Mouse (Mus musculus) hindbrain, embryonic 15.5 days (tissue): ENCODE results near the gene Oxct1. TPM values are rescaled to one million over a fixed set of nuclear protein-coding genes. Genes with fewer than 3 reads are reported as not detected.

ENCODE experiments used
- ATAC-seq: fragments of 200-750 bp; cut with Nextera tagmentation; 2 replicates; pipeline ENCODE4 v1.8.0; 2017; ENCODE audit warnings: low read depth, moderate number of reproducible peaks, moderate TSS enrichment; ENCODE audit not compliant: low FRiP score
- H3K27ac ChIP-seq: fragments of 300-500 bp; sonication (generic); replicated peaks from 2 replicates; pipeline ENCODE4 v1.5.1; 2015; ENCODE audit warnings: mild to moderate bottlenecking, inconsistent platforms
- H3K27me3 ChIP-seq: fragments of 300-500 bp; sonication (generic); 2 replicates; pipeline ENCODE4 v1.6.1; 2015; ENCODE audit warnings: control low read depth, inconsistent platforms
- H3K36me3 ChIP-seq: fragments of 300-500 bp; sonication (generic); 2 replicates; pipeline ENCODE4 v1.6.1; 2015; ENCODE audit warnings: control low read depth, inconsistent platforms
- H3K4me1 ChIP-seq: fragments of 300-500 bp; sonication (generic); replicated peaks from 2 replicates; pipeline ENCODE4 v1.6.1; 2015; ENCODE audit warnings: control low read depth, inconsistent platforms
- H3K4me2 ChIP-seq: fragments of 300-500 bp; sonication (generic); 2 replicates; pipeline ENCODE4 v1.6.1; 2015; ENCODE audit warnings: moderate library complexity, mild to moderate bottlenecking, inconsistent platforms
- H3K4me3 ChIP-seq: fragments of 300-500 bp; sonication (generic); 2 replicates; pipeline ENCODE4 v1.5.1; 2015; ENCODE audit warnings: mild to moderate bottlenecking, inconsistent platforms
- H3K9ac ChIP-seq: fragments of 300-500 bp; sonication (generic); 2 replicates; pipeline ENCODE4 v1.6.1; 2015; ENCODE audit warnings: inconsistent platforms
- H3K9me3 ChIP-seq: fragments of 300-500 bp; sonication (generic); 2 replicates; pipeline ENCODE4 v1.6.1; 2016; ENCODE audit warnings: control low read depth, inconsistent platforms
- WGBS: fragments of 180-500 bp; shearing (Covaris S2); methylation state at CpG from one replicate; pipeline ENCODE4 v1.1.7; 2015; 5-methylcytosine and 5-hydroxymethylcytosine counted together
- polyA plus RNA-seq: library from polyadenylated mRNA; unstranded; fragments of >200 nt; fragmentation: Nextera tagmentation; extraction: Ambion mirVana; gene quantifications from 2 replicates; pipeline ENCODE4 v1.2.1, GENCODE M21; 2015

The Oxct1 gene
- polyA plus RNA-seq, 1 experiment from 2014 or later: 360 TPM

GRCm38 (mm10) chr15:4087914-4088313 lies 61.7 kb downstream of the Oxct1 start:
- no peak overlapping the region for H3K27ac ChIP-seq
- WGBS: 26% methylated on average over 7 of the region's 7 CpGs
- no peak overlapping the region for H3K9ac ChIP-seq
- H3K4me2 ChIP-seq: no peak overlapping the region
- no peaks in the 10 kb centered on the region for H3K27me3 ChIP-seq
- no peaks in the 10 kb centered on the region for H3K9me3 ChIP-seq
- H3K36me3 ChIP-seq: peaks cover 13% of the 10 kb centered on the region; the same call in 1 of the 2 replicates
- H3K4me1 ChIP-seq: no peaks in the 10 kb centered on the region
- ATAC-seq: no peak
- H3K4me3 ChIP-seq: no peak overlapping the region

GRCm38 (mm10) chr15:4090601-4091000 lies 64.4 kb downstream of the Oxct1 start:
- no peak for ATAC-seq
- Histone ChIP-seq H3K9ac (no peak overlapping the region), H3K9me3 (no peaks in the 10 kb centered on the region), H3K4me1 (no peaks in the 10 kb centered on the region), H3K27ac (no peak overlapping the region), H3K4me2 (no peak overlapping the region), H3K27me3 (no peaks in the 10 kb centered on the region), H3K4me3 (no peak overlapping the region), H3K36me3 (peaks cover 17% of the 10 kb centered on the region)
- 69% methylated on average over 3 of the region's 3 CpGs for WGBS

- Histone ChIP-seq H3K4me3 (no peak overlapping the region), H3K27ac (no peak overlapping the region), H3K4me1 (no peaks in the 10 kb centered on the region), H3K4me2 (no peak overlapping the region), H3K27me3 (no peaks in the 10 kb centered on the region), H3K9me3 (no peaks in the 10 kb centered on the region), H3K9ac (no peak overlapping the region), H3K36me3 (peaks cover 26% of the 10 kb centered on the region)
- no peak for ATAC-seq
- 88% methylated on average over 2 of the region's 2 CpGs for WGBS
Measured at GRCm38 (mm10) chr15:4092586-4092985, 66.4 kb downstream of the Oxct1 start.

- no peak for ATAC-seq
- WGBS: 82% methylated on average over 10 of the region's 10 CpGs
Measured at GRCm38 (mm10) chr15:4100341-4100921, 74.2 kb downstream of the Oxct1 start.

GRCm38 (mm10) chr15:4101025-4101424 lies 74.8 kb downstream of the Oxct1 start:
- no peak overlapping the region for H3K4me3 ChIP-seq
- peaks cover 46% of the 10 kb centered on the region for H3K36me3 ChIP-seq
- H3K4me2 ChIP-seq: no peak overlapping the region
- 0 out of 2 replicates have a peak, but pooled peaks cover 3% of the 10 kb centered on the region for H3K4me1 ChIP-seq
- no peak for ATAC-seq
- no peaks in the 10 kb centered on the region for H3K27me3 ChIP-seq
- no peaks in the 10 kb centered on the region for H3K9me3 ChIP-seq
- no peak overlapping the region for H3K27ac ChIP-seq
- H3K9ac ChIP-seq: no peak overlapping the region
- WGBS: 80% methylated on average over 10 of the region's 10 CpGs

More at GRCm38 (mm10) chr15:4100341-4100921, 74.2 kb downstream of the Oxct1 start:
- H3K36me3 ChIP-seq: peaks cover 46% of the 10 kb centered on the region
- H3K9ac ChIP-seq: no peak overlapping the region
- H3K4me2 ChIP-seq: no peak overlapping the region
- no peaks in the 10 kb centered on the region for H3K27me3 ChIP-seq
- H3K4me1 ChIP-seq: 0 out of 2 replicates have a peak, but pooled peaks cover 3% of the 10 kb centered on the region
- no peaks in the 10 kb centered on the region for H3K9me3 ChIP-seq
- no peak overlapping the region for H3K4me3 ChIP-seq
- no peak overlapping the region for H3K27ac ChIP-seq

GRCm38 (mm10) chr15:4104319-4104718 lies 78.1 kb downstream of the Oxct1 start:
- WGBS: 85% methylated on average over 12 of the region's 12 CpGs
- peaks cover 31% of the 10 kb centered on the region for H3K36me3 ChIP-seq
- no peak for ATAC-seq
- no peak overlapping the region for H3K4me2 ChIP-seq
- no peak overlapping the region for H3K27ac ChIP-seq
- H3K9ac ChIP-seq: no peak overlapping the region
- no peaks in the 10 kb centered on the region for H3K27me3 ChIP-seq
- 0 out of 2 replicates have a peak, but pooled peaks cover 3% of the 10 kb centered on the region for H3K4me1 ChIP-seq
- no peak overlapping the region for H3K4me3 ChIP-seq
- no peaks in the 10 kb centered on the region for H3K9me3 ChIP-seq

- H3K27ac ChIP-seq: no peak overlapping the region
- ATAC-seq: peak; percentile 61; the same call in 1 of the 2 replicates
- WGBS: 46% methylated on average over 4 of the region's 4 CpGs
Measured at GRCm38 (mm10) chr15:4105498-4105897, 79.3 kb downstream of the Oxct1 start.

GRCm38 (mm10) chr15:4119962-4120361 lies 93.8 kb downstream of the Oxct1 start:
- 85% methylated on average over 6 of the region's 6 CpGs for WGBS
- ATAC-seq: no peak
- H3K36me3 ChIP-seq: no peaks in the 10 kb centered on the region

More at GRCm38 (mm10) chr15:4105498-4105897, 79.3 kb downstream of the Oxct1 start:
- Histone ChIP-seq H3K9ac (no peak overlapping the region), H3K27me3 (no peaks in the 10 kb centered on the region), H3K9me3 (no peaks in the 10 kb centered on the region), H3K4me1 (0 out of 2 replicates have a peak, but pooled peaks cover 3% of the 10 kb centered on the region), H3K4me3 (no peak overlapping the region), H3K36me3 (peaks cover 20% of the 10 kb centered on the region), H3K4me2 (no peak overlapping the region)

GRCm38 (mm10) chr15:4124648-4125047 lies 98.5 kb downstream of the Oxct1 start:
- Histone ChIP-seq H3K4me2 (no peak overlapping the region), H3K36me3 (peaks cover 8% of the 10 kb centered on the region), H3K4me1 (no peaks in the 10 kb centered on the region), H3K9me3 (no peaks in the 10 kb centered on the region), H3K27ac (no peak overlapping the region), H3K4me3 (no peak overlapping the region), H3K9ac (no peak overlapping the region), H3K27me3 (no peaks in the 10 kb centered on the region)
- no peak for ATAC-seq
- 63% methylated on average over 3 of the region's 3 CpGs for WGBS

More at GRCm38 (mm10) chr15:4119962-4120361, 93.8 kb downstream of the Oxct1 start:
- H3K9ac ChIP-seq: no peak overlapping the region
- H3K27ac ChIP-seq: no peak overlapping the region
- no peak overlapping the region for H3K4me3 ChIP-seq
- no peak overlapping the region for H3K4me2 ChIP-seq
- no peaks in the 10 kb centered on the region for H3K9me3 ChIP-seq
- no peaks in the 10 kb centered on the region for H3K27me3 ChIP-seq
- H3K4me1 ChIP-seq: no peaks in the 10 kb centered on the region

- H3K9me3 ChIP-seq: no peaks in the 10 kb centered on the region
- H3K4me2 ChIP-seq: no peak overlapping the region
- no peak overlapping the region for H3K27ac ChIP-seq
- no peak for ATAC-seq
- H3K27me3 ChIP-seq: no peaks in the 10 kb centered on the region
- no peaks in the 10 kb centered on the region for H3K4me1 ChIP-seq
- no peak overlapping the region for H3K9ac ChIP-seq
- H3K4me3 ChIP-seq: no peak overlapping the region
- WGBS: 19% methylated on average over 1 of the region's 1 CpGs
- H3K36me3 ChIP-seq: peaks cover 15% of the 10 kb centered on the region
Measured at GRCm38 (mm10) chr15:4138524-4138923, 112.3 kb downstream of the Oxct1 start.

GRCm38 (mm10) chr15:4139516-4139915 lies 113.3 kb downstream of the Oxct1 start:
- H3K27me3 ChIP-seq: no peaks in the 10 kb centered on the region
- H3K27ac ChIP-seq: no peak overlapping the region
- H3K9me3 ChIP-seq: no peaks in the 10 kb centered on the region
- ATAC-seq: no peak
- H3K4me3 ChIP-seq: no peak overlapping the region
- H3K4me1 ChIP-seq: no peaks in the 10 kb centered on the region
- H3K9ac ChIP-seq: no peak overlapping the region
- no peak overlapping the region for H3K4me2 ChIP-seq
- 83% methylated on average over 12 of the region's 12 CpGs for WGBS
- peaks cover 15% of the 10 kb centered on the region for H3K36me3 ChIP-seq

GRCm38 (mm10) chr15:4145352-4145751 lies 119.2 kb downstream of the Oxct1 start:
- 83% methylated on average over 5 of the region's 5 CpGs for WGBS

GRCm38 (mm10) chr15:4147700-4148099 lies 121.5 kb downstream of the Oxct1 start:
- Histone ChIP-seq H3K4me1 (no peaks in the 10 kb centered on the region; the same call in 1 of the 2 replicates), H3K4me2 (no peak overlapping the region), H3K9ac (no peak overlapping the region), H3K4me3 (no peak overlapping the region), H3K27me3 (no peaks in the 10 kb centered on the region), H3K9me3 (no peaks in the 10 kb centered on the region), H3K36me3 (peaks cover 5% of the 10 kb centered on the region), H3K27ac (no peak overlapping the region)
- WGBS: 89% methylated on average over 2 of the region's 2 CpGs
- no peak for ATAC-seq

More at GRCm38 (mm10) chr15:4145352-4145751, 119.2 kb downstream of the Oxct1 start:
- peaks cover 5% of the 10 kb centered on the region for H3K36me3 ChIP-seq
- no peak overlapping the region for H3K9ac ChIP-seq
- H3K4me3 ChIP-seq: no peak overlapping the region
- no peaks in the 10 kb centered on the region; the same call in 1 of the 2 replicates for H3K4me1 ChIP-seq
- H3K27me3 ChIP-seq: no peaks in the 10 kb centered on the region
- no peak overlapping the region for H3K27ac ChIP-seq
- H3K9me3 ChIP-seq: no peaks in the 10 kb centered on the region
- H3K4me2 ChIP-seq: no peak overlapping the region
- no peak for ATAC-seq
